Mouse (Mus musculus): ENCODE data around the gene Lifr. TPM values are rescaled to one million over a fixed set of nuclear protein-coding genes. Genes with fewer than 3 reads are reported as not detected.
A peak's percentile ranks its signal among the peaks of the same experiment; 100 is the strongest.

Lifr gene
- total RNA-seq, 2 experiments from 2014 or later = 57.7 to 60.9 TPM

DNA sequence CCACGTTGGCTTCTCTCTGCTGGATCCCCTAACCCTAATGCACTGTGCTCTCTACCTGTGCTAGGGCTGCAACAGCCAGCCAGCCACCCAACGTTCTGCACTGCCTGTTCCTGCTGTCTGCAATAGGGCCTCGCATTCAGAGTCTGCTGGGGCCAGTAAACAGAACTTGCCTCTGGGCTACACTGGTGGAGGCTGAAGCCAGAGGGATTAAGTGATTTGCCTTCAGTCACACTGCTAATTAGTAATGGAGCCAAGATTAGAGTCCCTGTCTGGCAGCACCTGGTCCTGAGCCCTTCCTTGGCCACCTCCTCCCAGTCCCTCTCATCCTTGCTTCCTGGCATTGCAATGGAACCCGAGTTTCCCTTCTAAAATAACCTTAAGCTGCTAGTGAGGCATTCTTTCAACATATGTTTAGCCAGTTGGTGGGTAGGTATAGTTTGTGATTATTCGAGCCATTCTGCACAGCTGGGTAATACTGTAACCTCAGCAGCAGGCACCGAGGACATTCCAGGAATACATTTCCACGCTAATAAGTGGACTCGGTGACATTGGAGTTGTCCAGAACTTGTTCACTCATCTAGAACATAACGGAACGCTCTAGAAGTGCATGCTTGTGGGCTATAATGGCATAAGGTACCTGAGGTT is 61.8 kb downstream of the Lifr start:
- no peak for DNase-seq
- intact Hi-C loops (cut with DNase I) = no loop called here

DNA sequence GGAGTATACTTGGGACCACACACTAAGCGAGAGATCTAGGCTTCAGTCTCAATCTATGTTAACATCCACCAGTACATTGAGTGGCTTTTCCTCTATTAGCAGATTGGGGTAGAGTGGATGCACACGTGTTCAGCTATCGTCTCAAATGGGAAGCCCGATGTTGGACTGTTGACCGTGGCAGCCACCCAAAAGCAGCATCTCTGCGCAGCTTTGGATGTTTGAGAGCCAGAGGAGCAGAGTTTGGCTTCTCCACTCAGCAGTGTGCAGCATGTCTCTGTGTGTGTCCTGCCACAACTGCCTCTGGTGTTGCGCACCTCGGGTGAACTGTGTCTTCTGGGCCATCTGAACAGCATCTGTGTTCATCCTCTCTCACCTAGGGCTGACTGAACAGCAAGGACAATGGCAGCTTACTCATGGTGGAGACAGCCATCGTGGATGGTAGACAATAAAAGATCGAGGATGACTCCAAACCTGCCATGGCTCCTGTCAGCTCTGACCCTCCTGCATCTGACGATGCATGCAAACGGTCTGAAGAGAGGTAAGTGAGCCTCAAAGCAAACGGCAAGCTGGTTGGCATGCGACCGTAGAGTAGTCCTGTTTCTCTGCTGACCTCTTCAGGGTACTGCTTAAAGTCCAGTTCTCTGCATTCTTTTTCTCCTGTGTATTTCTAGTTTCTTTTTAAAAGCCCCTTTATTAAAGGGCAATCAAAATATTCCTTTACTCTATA is 63.8 kb downstream of the Lifr start:
- intact Hi-C loops (cut with DNase I) = no loop called here
- DNase-seq = peak; percentile 71 to 72

DNA sequence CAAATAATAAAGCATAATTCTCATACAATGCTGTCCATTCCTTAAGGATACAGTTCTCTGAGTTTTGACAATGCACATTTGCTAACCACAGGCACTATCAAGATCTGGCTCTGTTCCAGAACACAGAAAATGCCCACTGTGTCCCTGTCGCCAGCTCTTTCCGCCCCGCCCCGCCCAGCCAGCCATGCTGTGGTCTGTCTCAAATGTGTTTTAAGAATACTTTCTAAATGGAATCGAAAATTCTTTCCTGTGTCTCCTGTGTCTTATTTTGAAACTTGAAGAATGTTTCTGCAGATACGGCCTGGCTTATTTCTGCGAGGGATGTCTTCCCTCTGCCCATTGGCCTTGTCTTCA is 64.3 kb downstream of the Lifr start:
- no peak for DNase-seq
- intact Hi-C loops (cut with DNase I) = no loop called here

DNA sequence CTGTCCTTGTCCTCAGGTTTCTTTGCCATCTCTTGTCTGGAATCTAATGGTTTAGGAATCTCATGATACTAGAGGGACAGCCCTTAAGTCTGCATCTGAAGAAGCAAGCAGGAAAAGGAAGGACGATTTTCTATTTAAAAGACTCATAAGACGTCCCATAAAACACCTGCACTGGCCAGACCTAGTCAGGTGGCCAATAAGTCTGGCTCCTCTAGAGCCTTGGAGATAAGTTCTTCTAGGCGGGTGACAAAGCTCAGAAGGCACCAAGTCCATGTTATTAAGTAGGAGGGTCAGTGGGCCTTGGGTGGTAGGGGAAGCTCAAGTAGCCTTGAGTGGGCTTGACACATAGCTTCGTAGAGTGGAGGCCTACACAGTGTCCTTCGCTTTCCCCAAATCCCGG is 67.2 kb downstream of the Lifr start:
- no peak for DNase-seq
- intact Hi-C loops (cut with DNase I) = no loop called here

DNA sequence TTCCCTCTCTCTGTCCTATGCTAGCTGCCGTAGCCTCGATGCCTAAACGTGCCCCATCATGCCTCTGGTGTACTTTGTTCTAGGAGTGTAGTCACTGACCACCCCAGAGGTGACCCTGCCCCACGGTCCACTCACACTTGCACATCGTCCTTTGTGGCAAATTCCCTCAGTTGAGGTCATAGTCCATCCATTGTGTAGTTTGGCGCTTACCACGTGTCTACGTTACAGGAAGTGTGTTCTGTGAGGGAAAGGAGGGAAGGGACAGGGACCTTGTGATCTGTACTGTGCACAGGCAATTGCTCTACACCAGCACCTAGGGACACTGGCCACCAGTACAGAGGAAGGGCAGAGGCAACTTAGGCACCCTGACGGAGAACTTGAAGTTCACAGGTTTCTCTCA is 69.5 kb downstream of the Lifr start:
- DNase-seq = no peak
- intact Hi-C loops (cut with DNase I) = no loop called here

DNA sequence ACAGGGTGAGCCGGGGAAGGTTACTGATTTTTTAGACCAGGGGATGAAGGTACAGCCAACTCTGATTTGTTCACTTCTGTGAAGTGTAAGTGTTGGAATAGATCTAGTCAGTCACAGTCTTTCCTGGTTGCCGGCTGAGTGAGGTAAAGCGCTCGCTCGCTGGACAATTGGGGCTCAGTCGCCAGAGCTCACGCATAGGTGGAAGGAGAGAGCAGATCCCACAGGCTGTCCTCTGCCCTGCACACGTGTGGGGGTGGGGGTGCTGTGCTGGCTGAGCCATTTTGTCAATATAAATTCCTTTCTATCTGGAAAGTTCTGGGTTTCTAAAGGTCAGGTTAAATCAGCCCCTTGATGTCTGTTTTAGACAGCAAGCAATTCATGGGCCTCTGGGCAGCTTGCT is 69.9 kb downstream of the Lifr start:
- intact Hi-C loops (cut with DNase I) = no loop called here

DNA sequence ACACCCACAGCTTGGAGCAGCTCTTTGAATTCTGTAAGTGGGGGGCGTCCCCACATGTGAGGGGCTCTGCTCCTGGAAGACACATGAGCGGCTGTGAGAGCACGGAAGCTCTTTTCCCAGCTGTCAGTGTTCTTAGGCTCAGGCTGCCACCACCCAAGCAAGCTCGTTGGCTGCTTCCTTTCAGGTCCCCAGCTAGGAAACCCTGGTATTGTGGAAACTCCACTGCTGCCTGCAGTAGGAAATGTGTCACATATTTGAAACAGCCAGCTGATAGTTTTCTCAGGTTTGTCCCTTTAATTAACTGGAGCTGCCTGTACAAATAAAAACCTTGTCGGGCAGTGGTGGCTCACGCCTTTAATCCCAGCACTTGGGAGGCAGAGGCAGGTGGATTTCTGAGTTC is 73.4 kb downstream of the Lifr start:
- intact Hi-C loops (cut with DNase I) = no loop called here
- DNase-seq = no peak

More for the DNA sequence above, 69.9 kb downstream of the Lifr start:
- no peak for DNase-seq

DNA sequence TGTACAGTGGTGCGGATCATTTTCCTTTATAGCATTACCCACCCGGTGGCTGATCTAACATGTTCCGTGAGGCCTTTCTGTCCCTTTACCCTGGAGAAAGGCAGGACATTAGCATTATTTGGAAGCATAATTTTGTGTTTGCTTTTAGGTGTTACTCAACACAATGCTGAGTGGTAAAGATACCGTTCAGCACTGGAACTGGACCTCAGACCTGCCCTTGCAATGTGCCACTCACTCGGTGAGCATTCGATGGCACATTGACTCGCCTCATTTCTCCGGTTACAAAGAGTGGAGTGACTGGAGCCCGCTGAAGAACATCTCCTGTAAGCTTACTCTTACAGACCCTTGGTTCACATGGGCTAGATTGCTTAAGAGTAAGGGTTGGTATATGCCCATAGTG is 76.3 kb downstream of the Lifr start:
- intact Hi-C loops (cut with DNase I) = loop anchor here (5.0 kb wide), 1 partner anchor 34 kb away; no protein-coding TSS in a partner anchor
- no peak for DNase-seq

DNA sequence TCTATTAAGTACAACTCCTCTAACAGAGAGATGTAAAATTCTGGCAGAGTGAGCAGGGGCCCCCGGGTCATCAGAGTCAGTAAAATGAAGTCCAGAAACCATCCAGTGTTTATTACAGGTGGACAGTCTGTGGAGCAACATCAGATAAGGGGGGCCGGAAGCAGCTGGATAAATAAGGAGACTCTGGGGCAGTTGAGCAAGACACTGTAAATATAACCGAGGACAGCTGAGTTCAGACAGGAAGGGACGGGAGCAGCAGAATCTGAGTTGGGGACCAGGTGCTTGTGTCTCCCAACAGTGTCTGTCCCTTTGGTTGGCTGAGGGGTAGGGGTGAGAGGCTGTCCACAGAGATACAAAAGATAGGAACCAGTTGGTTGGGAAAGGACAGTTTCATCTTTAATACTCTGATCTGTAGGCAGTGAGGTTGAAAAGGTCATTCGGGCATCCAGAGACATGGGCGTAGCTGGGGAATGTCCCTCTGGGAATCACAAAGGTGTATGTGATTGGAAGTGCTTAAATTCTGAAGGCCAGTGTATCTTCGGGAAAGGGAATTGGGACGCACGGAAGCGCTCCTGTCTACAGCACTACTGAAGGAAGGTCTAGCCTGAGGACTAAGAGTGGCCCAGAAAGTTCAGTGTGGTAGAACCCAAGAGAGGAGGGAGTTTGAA is 77.0 kb downstream of the Lifr start:
- intact Hi-C loops (cut with DNase I) = loop anchor here (5.0 kb wide), 1 partner anchor 35 kb away; no protein-coding TSS in a partner anchor
- DNase-seq = no peak

DNA sequence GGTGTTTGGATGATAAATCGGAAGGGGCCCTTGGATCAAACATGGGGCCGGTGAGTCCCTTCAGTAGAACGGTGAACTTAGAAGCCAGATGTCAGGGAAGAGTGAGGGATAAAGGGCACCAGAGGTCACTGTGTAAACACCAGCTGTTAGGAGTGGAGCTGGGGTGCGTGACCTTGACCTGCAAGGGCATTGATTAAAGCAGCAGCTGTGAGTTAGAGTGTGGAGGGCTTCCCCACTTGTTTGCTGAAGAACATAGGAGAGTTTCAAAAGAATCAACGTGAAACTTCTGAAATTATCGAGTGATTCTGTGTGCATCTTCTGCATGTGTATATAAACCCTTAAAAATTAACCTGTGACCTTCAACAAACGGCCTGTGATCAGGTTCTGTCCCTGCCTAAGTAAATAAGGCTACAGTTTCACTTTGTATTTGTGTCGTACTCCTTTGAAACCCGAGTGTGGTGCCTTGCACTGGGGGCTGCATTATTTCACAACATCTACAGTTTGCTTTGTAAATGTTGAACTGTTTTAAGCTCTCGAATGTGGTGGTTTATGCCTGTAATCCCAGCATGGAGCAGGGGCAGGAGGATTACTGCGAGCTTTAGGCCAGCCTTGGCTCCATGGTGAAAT is 77.6 kb downstream of the Lifr start:
- no peak for DNase-seq
- intact Hi-C loops (cut with DNase I) = loop anchor here (5.0 kb wide), 1 partner anchor 36 kb away; no protein-coding TSS in a partner anchor

DNA sequence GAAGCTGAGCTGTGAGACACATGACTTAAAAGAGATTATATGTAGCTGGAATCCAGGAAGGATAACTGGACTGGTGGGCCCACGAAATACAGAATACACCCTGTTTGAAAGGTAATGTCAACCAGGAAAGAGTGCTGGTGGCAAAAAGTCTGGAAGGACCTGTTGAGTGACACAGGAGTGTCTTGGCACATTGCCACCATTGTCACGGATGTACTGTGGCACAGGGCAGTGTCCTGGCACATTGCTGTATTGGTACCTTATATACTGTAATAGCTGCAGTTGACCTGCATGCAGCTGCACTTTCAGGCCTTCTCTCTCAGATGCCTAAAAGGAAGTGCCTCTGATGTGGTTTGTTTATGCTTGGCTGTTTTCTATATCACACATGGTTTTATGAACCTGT is 82.5 kb downstream of the Lifr start:
- intact Hi-C loops (cut with DNase I) = no loop called here
- peak; percentile 45 to 64 for DNase-seq

DNA sequence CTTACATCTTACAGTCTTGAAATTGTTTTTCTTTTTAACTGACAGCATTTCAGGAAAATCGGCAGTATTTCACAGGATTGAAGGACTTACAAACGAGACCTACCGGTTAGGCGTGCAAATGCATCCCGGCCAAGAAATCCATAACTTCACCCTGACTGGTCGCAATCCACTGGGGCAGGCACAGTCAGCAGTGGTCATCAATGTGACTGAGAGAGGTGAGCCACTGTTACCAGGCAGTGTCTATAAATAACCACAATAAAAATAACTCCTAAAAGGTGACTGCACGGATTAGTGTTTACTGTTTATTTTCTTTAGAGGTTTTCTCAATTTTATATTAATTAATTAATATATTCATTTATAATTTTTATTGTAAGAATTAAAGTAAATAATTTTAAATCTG is 82.9 kb downstream of the Lifr start:
- DNase-seq = no peak
- intact Hi-C loops (cut with DNase I) = no loop called here

DNA sequence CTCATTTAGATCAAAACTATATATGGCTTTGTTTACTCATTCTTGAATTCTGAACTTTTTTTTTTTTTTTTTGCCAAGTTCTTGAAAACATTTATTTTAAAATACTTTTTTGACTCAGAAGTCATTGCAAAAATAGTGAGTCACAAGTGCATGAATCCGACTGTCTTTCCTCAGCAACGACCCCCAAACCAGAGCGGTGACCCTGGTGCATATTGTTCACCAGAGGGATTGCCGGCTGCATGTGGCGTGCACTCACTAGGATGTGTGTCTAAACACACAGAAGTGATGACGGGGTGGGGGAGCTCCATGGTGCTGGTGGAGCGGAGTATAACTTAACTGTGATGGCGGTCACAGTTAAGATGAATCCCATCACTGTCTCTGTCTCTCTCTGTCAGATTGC is 83.4 kb downstream of the Lifr start:
- DNase-seq = no peak
- intact Hi-C loops (cut with DNase I) = no loop called here

DNA sequence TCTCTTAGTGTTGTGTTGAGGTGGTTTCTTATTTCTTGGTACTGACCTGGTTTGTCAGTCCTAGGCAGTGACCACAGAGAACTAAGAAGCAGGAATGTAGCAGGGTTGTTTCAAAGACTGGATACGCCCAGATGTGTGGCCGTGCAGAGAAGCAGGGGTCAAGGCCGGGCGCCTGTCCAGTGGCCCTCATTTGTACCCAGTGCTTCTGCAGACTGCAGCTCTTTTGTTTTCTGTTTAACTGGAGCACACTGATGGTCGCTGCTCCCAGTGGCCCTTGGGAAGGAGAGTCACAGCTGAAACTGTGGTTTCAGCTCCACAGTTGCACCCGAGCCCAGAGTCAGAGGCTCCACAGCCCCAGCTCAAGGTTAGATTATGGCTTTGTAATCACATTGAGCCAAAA is 90.2 kb downstream of the Lifr start:
- DNase-seq = no peak
- intact Hi-C loops (cut with DNase I) = no loop called here

DNA sequence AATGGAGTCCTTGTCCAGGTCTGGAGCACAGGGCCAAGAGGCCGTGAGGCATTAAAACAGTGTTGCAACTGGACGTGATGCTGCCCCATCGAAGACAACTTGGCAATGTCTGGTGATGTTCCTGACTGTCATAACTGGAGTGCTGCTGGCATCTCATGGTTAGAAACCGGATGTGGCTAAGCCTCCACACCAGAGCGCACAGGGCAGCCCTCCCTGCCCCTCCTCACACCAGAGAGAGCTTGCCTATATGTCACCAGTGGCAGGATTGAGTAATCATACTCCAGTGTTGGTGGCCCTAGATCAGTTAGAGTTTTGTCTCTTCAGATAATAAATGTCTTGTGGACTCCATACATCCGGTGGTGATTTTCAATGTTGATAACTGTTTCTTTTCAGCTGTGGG is 97.3 kb downstream of the Lifr start:
- no peak for DNase-seq
- intact Hi-C loops (cut with DNase I) = loop anchor here (5.0 kb wide), 1 partner anchor 40 kb away; no protein-coding TSS in a partner anchor

DNA sequence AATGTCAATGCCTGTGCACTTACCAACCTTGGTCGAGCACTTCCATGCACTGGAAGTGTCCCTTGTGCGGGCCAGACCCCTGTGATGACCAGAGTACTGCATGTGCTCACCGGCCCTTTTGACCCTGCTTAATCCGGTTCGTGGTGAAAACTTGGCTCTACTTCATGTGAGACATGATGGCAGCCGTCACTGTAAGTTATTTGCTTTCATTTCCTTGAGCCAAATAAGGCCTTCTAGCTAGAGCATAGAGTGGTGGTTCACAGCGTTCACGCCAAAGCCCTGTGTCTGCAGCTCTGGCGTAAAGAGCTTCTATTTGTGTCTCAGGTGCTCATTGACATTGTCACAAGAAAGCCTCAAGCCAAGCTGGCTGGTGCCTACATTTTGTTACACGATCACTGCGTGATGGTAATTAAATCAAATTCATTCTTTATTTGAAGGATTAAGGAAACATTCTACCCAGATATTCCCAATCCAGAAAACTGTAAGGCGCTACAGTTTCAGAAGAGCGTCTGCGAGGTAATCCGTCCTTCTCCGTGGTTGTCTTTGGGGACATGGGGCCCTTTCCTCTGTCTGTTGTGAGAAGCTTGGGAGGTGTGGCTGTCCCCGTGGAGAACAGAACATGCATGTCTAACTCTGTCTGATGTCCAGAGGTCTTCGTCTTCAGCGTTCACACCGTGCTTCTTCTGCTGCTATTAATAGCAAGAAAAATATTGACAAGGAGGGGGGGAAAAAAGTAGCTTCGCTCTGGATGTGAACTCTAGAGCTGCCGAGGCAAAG is 99.5 kb downstream of the Lifr start:
- intact Hi-C loops (cut with DNase I) = loop anchor here (5.0 kb wide), 1 partner anchor 43 kb away; no protein-coding TSS in a partner anchor
- peak in 1 of 2 experiments; percentile 46 for DNase-seq

DNA sequence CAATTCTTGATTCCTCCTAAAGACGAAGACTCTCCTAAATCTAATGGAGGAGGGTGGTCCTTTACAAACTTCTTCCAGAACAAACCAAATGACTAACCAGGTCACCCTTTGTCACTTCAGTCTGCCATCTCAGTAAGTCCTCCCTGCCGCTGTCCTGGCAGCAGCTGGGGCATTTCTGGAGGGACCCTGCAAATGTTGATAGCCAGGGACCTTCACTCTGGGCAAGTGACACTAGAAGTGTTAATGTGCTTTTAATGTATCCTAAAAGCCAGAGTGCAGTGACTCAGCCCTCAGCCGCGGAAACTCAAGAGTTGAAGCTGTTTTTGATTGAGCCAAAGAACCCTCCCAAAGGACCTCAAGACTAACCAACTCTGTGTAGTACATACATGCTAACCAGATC is 100.7 kb downstream of the Lifr start:
- intact Hi-C loops (cut with DNase I) = no loop called here
- DNase-seq = no peak

DNA sequence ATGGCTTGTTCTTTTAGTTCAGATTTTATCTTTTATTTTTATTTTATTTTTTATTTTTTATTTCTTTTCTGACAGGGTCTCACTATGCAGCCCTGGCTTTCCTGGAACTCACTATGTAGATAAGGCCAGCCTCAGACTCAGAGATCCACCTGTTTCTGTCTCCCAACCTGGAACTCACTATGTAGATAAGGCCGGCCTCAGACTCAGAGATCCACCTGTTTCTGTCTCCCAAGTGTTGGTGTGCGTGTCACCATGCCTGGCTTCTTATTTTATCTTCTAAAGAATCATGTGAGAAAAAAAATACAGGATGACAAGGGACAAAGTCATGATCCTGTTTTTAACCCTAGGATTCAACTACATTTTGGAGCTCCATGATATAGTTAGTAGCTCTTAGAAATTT is 102.2 kb downstream of the Lifr start:
- DNase-seq = no peak
- intact Hi-C loops (cut with DNase I) = no loop called here

DNA sequence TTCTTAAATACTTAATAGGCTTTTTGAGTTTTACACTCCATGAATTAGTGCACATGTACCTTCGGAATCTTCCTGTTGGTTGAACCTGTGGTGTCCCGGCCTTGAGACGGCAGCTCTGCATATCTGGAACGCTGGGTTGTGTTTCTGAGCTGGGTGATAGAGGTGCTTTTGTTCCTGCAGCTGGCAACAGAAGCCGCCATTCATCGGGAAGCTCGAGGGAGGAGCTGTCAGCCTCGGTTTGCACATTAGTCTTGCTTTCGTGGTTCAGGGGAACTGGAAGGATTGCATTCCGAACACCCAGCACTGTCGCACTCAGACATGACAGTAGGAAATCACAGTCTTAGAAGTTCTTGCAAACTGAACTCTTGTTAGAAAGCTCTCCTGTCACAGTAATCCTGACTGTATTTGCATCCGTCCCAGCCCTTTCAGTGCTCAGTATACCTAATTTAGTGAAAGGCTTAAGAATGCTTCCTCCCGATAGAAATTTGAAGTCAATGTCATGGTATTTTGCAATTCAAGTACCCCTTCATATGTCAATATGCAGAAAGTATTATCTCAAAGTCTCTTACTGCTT is 103.8 kb downstream of the Lifr start:
- intact Hi-C loops (cut with DNase I) = no loop called here
- DNase-seq = no peak

DNA sequence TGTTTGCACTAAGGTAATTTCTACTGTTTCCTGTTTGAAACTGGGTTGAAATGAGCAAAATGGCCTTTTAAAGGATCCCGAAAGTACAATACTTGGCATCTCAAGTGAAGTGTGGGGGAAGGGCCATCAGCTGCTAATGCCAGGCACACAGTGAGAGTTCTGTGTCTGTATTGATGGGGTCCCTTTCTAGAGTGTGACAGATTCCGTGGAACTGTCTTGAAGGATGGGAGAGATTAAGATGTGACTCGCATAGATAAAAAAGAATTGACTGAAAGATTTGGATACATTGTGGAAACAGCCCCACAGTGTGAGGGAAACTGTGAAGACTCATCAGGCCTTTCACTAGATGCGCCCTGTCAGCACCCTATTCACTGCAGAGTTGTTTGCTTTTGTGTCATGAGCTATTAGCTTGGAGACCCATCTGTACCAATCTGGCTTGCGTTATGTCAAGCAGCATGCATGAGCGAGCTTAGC is 104.4 kb downstream of the Lifr start:
- DNase-seq = no peak
- intact Hi-C loops (cut with DNase I) = no loop called here

All from heart, postnatal 36 days (tissue).